Comparison of ENCODE assay signal across 10 mouse cellular contexts in genomic region chrX:112348395-112348791, GRCm38 (mm10). TPM values are rescaled to one million over a fixed set of nuclear protein-coding genes. Genes with fewer than 3 reads are reported as not detected.
DNase-seq lines count a peak whose midpoint lies in the region; ATAC-seq and TF ChIP-seq lines count a peak whose summit lies in the region.
"Had no signal": no experiment of that assay in that cellular context is flagged by ENCODE, and none has a peak within 500 bp of the region (broad histone marks: within the 10 kb centered on the region; RNA-seq: fewer than 3 reads in every experiment).

No protein-coding gene starts in this region.

- no peaks in the 10 kb centered on the region for H3K36me3 ChIP-seq in forebrain, embryonic 16.5 days (ENCODE audit: control insufficient read depth, insufficient read depth)
- H3K36me3 ChIP-seq in forebrain, embryonic 10.5 days (replicated peaks) = peaks cover 4% of the 10 kb centered on the region; the same call in 1 of the 2 replicates
- no peaks in the 10 kb centered on the region for H3K36me3 ChIP-seq in ES-E14 (ENCODE audit: control insufficient read depth, insufficient read depth, low read length, poor library complexity, severe bottlenecking)
- H3K36me3 ChIP-seq: midbrain, embryonic 12.5 days had no signal

- H3K9me3 ChIP-seq in forebrain, embryonic 16.5 days (ENCODE audit: control insufficient read depth, low read length) = no peaks in the 10 kb centered on the region
- H3K9me3 ChIP-seq in forebrain, embryonic 10.5 days = no peaks in the 10 kb centered on the region
- H3K9me3 ChIP-seq in ES-E14 (ENCODE audit: control insufficient read depth, insufficient read depth, low read depth, low read length) = no peaks in the 10 kb centered on the region
- H3K9me3 ChIP-seq: midbrain, embryonic 12.5 days had no signal

- 0 out of 2 replicates have a peak, but pooled peaks have one; percentile 47 for ATAC-seq in forebrain, embryonic 16.5 days
- ATAC-seq in megakaryocyte-erythroid progenitor cell, adult 5-6 weeks (replicated peaks; ENCODE audit: low FRiP score, low TSS enrichment, poor library complexity, severe bottlenecking) = no peak

- H3K4me1 ChIP-seq in forebrain, embryonic 16.5 days (replicated peaks; ENCODE audit: control insufficient read depth, insufficient read depth, low read length) = no peaks in the 10 kb centered on the region
- no peaks in the 10 kb centered on the region for H3K4me1 ChIP-seq in forebrain, embryonic 10.5 days
- no peaks in the 10 kb centered on the region for H3K4me1 ChIP-seq in ES-E14 (ENCODE audit: control insufficient read depth in 2 of 2, insufficient read depth in 2 of 2, low read length in 2 of 2, poor library complexity in 1 of 2)
- H3K4me1 ChIP-seq: midbrain, embryonic 12.5 days had no signal

- no peak overlapping the region for H3K9ac ChIP-seq in forebrain, embryonic 16.5 days (replicated peaks; ENCODE audit: low read depth, low read length)
- no peak overlapping the region for H3K9ac ChIP-seq in ES-E14 (ENCODE audit: insufficient read depth, low read depth, low read length, poor library complexity, severe bottlenecking)
- H3K9ac ChIP-seq: midbrain, embryonic 12.5 days had no signal

- no peaks in the 10 kb centered on the region for H3K27me3 ChIP-seq in forebrain, embryonic 16.5 days (replicated peaks; ENCODE audit: control insufficient read depth, insufficient read depth, low read length)
- no peaks in the 10 kb centered on the region for H3K27me3 ChIP-seq in forebrain, embryonic 10.5 days (ENCODE audit: poor library complexity, severe bottlenecking)
- H3K27me3 ChIP-seq: midbrain, embryonic 12.5 days had no signal

- no peak for DNase-seq in forebrain, embryonic 10.5 days (ENCODE audit: extremely low spot score, low spot score)
- peak; percentile 21 to 38 for DNase-seq in left cerebral cortex, postnatal 14 days (ENCODE audit: low spot score in 2 of 2)
- DNase-seq in left cerebral cortex, adult 8-10 months (ENCODE audit: low spot score in 2 of 2) = no peak
- peak; percentile 17 for DNase-seq in ES-E14 (ENCODE audit: low read depth, low spot score)
- peak; percentile 7 for DNase-seq in lung, postnatal 14 days
- DNase-seq in urinary bladder, postnatal 25 days (ENCODE audit: low spot score) = no peak

- intact Hi-C loops in left cerebral cortex, postnatal 14 days (cut with DNase I) = loop anchor here (2.0 kb wide), 1 partner anchor 1152 kb away; no protein-coding TSS in a partner anchor

- H3K27ac ChIP-seq in forebrain, embryonic 16.5 days (ENCODE audit: low read length) = no peak overlapping the region
- H3K27ac ChIP-seq in forebrain, embryonic 10.5 days = no peak overlapping the region
- no peak overlapping the region for H3K27ac ChIP-seq in ES-E14 (ENCODE audit: insufficient read depth, low read depth, low read length, poor library complexity, severe bottlenecking)
- H3K27ac ChIP-seq: midbrain, embryonic 12.5 days had no signal

- H3K4me3 ChIP-seq in forebrain, embryonic 16.5 days (replicated peaks; ENCODE audit: low read length) = no peak overlapping the region
- H3K4me3 ChIP-seq in forebrain, embryonic 10.5 days = no peak overlapping the region
- H3K4me3 ChIP-seq in ES-E14 (ENCODE audit: insufficient read depth in 1 of 2, low read depth in 1 of 2, low read length in 2 of 2, poor library complexity in 1 of 2, severe bottlenecking in 1 of 2) = no peak overlapping the region
- H3K4me3 ChIP-seq: midbrain, embryonic 12.5 days had no signal

- 22% methylated on average over 3 of the region's 3 CpGs for WGBS in forebrain, embryonic 16.5 days
- WGBS in forebrain, embryonic 10.5 days = 42% methylated on average over 3 of the region's 3 CpGs

- in situ Hi-C loops in ES-E14 (cut with MboI; ENCODE audit: low sequenced_read_pairs in 2 of 2, unreplicated experiment in 2 of 2) = loop anchor here (25.0 kb wide), 1 partner anchor 436 kb away; no protein-coding TSS in a partner anchor

- H3K4me2 ChIP-seq in forebrain, embryonic 16.5 days (ENCODE audit: low read length) = no peak overlapping the region
- H3K4me2 ChIP-seq: midbrain, embryonic 12.5 days had no signal

TF ChIP-seq in ES-E14, 5 proteins besides CTCF, POLR2A, EP300 and RAD21:
- TF ChIP-seq CHD2 (IDR thresholded peaks at IDR 0.05; ENCODE audit: low read depth, low read length) (no peak), HCFC1 (IDR thresholded peaks at IDR 0.05; ENCODE audit: borderline replicate concordance, insufficient read depth, low read length) (no peak), MAFK (IDR thresholded peaks at IDR 0.05; ENCODE audit: insufficient read depth, low read depth, low read length) (no peak), ZNF384 (IDR thresholded peaks at IDR 0.05; ENCODE audit: low read depth, low read length) (no peak), ZC3H11A (IDR thresholded peaks at IDR 0.05; ENCODE audit: borderline replicate concordance, low read depth, low read length) (no peak)
TF ChIP-seq in ES-E14: peak in this region for 0.

RNA-seq across cellular contexts. Expression of gene Apool, which starts 37.3 kb away (rescaled TPM):
- polyA plus RNA-seq in forebrain, embryonic 16.5 days (2015; fragmentation: Nextera tagmentation; extraction: Ambion mirVana) = 17.3 and 23.6 TPM in 2 replicates
- polyA plus RNA-seq in forebrain, embryonic 10.5 days (2016; fragmentation: Nextera tagmentation; extraction: Ambion mirVana) = 69.5 and 70.6 TPM in 2 replicates
- total RNA-seq in left cerebral cortex, postnatal 14 days (2021) = 1 to 10 TPM; 3.4 to 4.3 TPM
- 1 to 10 TPM; 7.9 to 8.1 (median 8.0) TPM for total RNA-seq in left cerebral cortex, adult 8-10 months (2022)
- total RNA-seq in ES-E14 (2012; rRNA removed) = 13.7 and 16.8 TPM in 2 replicates
- 24.9 and 42.0 TPM in 2 replicates for total RNA-seq in megakaryocyte-erythroid progenitor cell, adult 5-6 weeks (2014; fragmentation: Nextera tagmentation)
- 33.2 and 42.2 TPM in 2 replicates for total RNA-seq in megakaryocyte-erythroid progenitor cell, adult 5-6 weeks (2017)

RNA-seq across cellular contexts. Expression of gene Satl1, which starts 58.2 kb away (rescaled TPM):
- polyA plus RNA-seq in forebrain, embryonic 16.5 days (2015; fragmentation: Nextera tagmentation; extraction: Ambion mirVana) = not detected in 2 replicates
- polyA plus RNA-seq in forebrain, embryonic 10.5 days (2016; fragmentation: Nextera tagmentation; extraction: Ambion mirVana) = not detected in 2 replicates
- total RNA-seq in left cerebral cortex, postnatal 14 days (2021) = not detected
- not detected for total RNA-seq in left cerebral cortex, adult 8-10 months (2022)
- total RNA-seq in ES-E14 (2012; rRNA removed) = not detected in 2 replicates
- total RNA-seq in megakaryocyte-erythroid progenitor cell, adult 5-6 weeks (2014; fragmentation: Nextera tagmentation) = not detected in 2 replicates
- total RNA-seq in megakaryocyte-erythroid progenitor cell, adult 5-6 weeks (2017) = not detected in 2 replicates
- polyA plus RNA-seq: heart, embryonic 14.5 days; midbrain, embryonic 12.5 days had no signal

Comparison
In these comparisons a context has a peak if more than half of its experiments do, and no peak if none do; other contexts are left out.
1. DNase-seq: peak in left cerebral cortex, postnatal 14 days (2 of 2), ES-E14 (single experiment) and lung, postnatal 14 days (single experiment); none in forebrain, embryonic 10.5 days (single experiment), left cerebral cortex, adult 8-10 months (0 of 2) and urinary bladder, postnatal 25 days (single experiment).